Mouse (Mus musculus) spleen, postnatal 14 days (tissue): ENCODE measurements around the gene Ifnar2.

Source experiments
- DNase-seq, 2 experiments: peaks; one replicate each; pipeline ENCODE4 v3.0.0; 2021 to 2022; ENCODE audit warnings: low spot score in 2 of 2

The Ifnar2 gene

GRCm38 (mm10) chr16:91358555-91358954, 14.0 kb upstream of the Ifnar2 start:
- peak in 1 of 2 experiments; percentile 56 for DNase-seq

GRCm38 (mm10) chr16:91359531-91359930, 13.1 kb upstream of the Ifnar2 start:
- no peak for DNase-seq

GRCm38 (mm10) chr16:91360162-91360561, 12.4 kb upstream of the Ifnar2 start:
- no peak for DNase-seq

- no peak for DNase-seq
These were observed 10.6 kb upstream of the Ifnar2 start for GRCm38 (mm10) chr16:91362006-91362405.

GRCm38 (mm10) chr16:91362616-91363272, 9.8 kb upstream of the Ifnar2 start:
- no peak for DNase-seq

- no peak for DNase-seq
These were observed 9.1 kb upstream of the Ifnar2 start for GRCm38 (mm10) chr16:91363483-91363882.

- no peak for DNase-seq
These were observed 6.0 kb upstream of the Ifnar2 start for GRCm38 (mm10) chr16:91366567-91366966.

GRCm38 (mm10) chr16:91367066-91367465, 5.5 kb upstream of the Ifnar2 start:
- no peak for DNase-seq

GRCm38 (mm10) chr16:91373473-91374252, 1.1 kb downstream of the Ifnar2 start:
- DNase-seq, result peak in 1 of 2 experiments; percentile 26

- DNase-seq, result no peak
These were observed 1.7 kb downstream of the Ifnar2 start for GRCm38 (mm10) chr16:91374253-91374634.

- DNase-seq, result no peak
These were observed 4.1 kb downstream of the Ifnar2 start for GRCm38 (mm10) chr16:91376701-91377100.

- DNase-seq, result no peak
These were observed 5.9 kb downstream of the Ifnar2 start for GRCm38 (mm10) chr16:91378431-91378986.

GRCm38 (mm10) chr16:91378991-91379390, 6.4 kb downstream of the Ifnar2 start:
- DNase-seq, result no peak

GRCm38 (mm10) chr16:91379412-91379811, 6.8 kb downstream of the Ifnar2 start:
- no peak for DNase-seq

- DNase-seq, result no peak
These were observed 7.6 kb downstream of the Ifnar2 start for GRCm38 (mm10) chr16:91380151-91380550.

GRCm38 (mm10) chr16:91381606-91382005, 9.0 kb downstream of the Ifnar2 start:
- no peak for DNase-seq

- no peak for DNase-seq
These were observed 9.7 kb downstream of the Ifnar2 start for GRCm38 (mm10) chr16:91382261-91382790.

GRCm38 (mm10) chr16:91384221-91384620, 11.6 kb downstream of the Ifnar2 start:
- DNase-seq, result no peak

GRCm38 (mm10) chr16:91385621-91386020, 13.0 kb downstream of the Ifnar2 start:
- no peak for DNase-seq

- no peak for DNase-seq
These were observed 14.0 kb downstream of the Ifnar2 start for GRCm38 (mm10) chr16:91386419-91387120.

GRCm38 (mm10) chr16:91387121-91387486, 14.5 kb downstream of the Ifnar2 start:
- DNase-seq, result no peak

GRCm38 (mm10) chr16:91390100-91390499, 17.5 kb downstream of the Ifnar2 start:
- DNase-seq, result no peak
